Comparison of ENCODE assay signal across 7 mouse cellular contexts in genomic region chr2:6463772-6464661, GRCm38 (mm10).
DNase-seq lines count a peak whose midpoint lies in the region; ATAC-seq and TF ChIP-seq lines count a peak whose summit lies in the region.

No protein-coding gene starts in this region.

- WGBS in forebrain, embryonic 13.5 days = 14% methylated on average over 10 of the region's 10 CpGs
- 20% methylated on average over 10 of the region's 10 CpGs for WGBS in hindbrain, postnatal 0 days

- peak; percentile 92 for ATAC-seq in forebrain, embryonic 13.5 days
- peak; percentile 89 for ATAC-seq in hindbrain, postnatal 0 days

- peaks cover 9% of the 10 kb centered on the region; the same call in 1 of the 2 replicates for H3K9me3 ChIP-seq in forebrain, embryonic 13.5 days (replicated peaks)
- H3K9me3 ChIP-seq in hindbrain, postnatal 0 days (ENCODE audit: low read length) = no peaks in the 10 kb centered on the region

- TF ChIP-seq CTCF in hindbrain, postnatal 0 days (IDR thresholded peaks at IDR 0.05; ENCODE audit: low read depth) = no peak

- H3K4me1 ChIP-seq in forebrain, embryonic 13.5 days = peaks cover 16% of the 10 kb centered on the region
- no peaks in the 10 kb centered on the region for H3K4me1 ChIP-seq in hindbrain, postnatal 0 days (ENCODE audit: insufficient read depth, low read length)

- H3K9ac ChIP-seq in forebrain, embryonic 13.5 days = no peak overlapping the region
- no peak overlapping the region for H3K9ac ChIP-seq in hindbrain, postnatal 0 days (replicated peaks; ENCODE audit: low read length)

- H3K27ac ChIP-seq in forebrain, embryonic 13.5 days = peak overlapping the region; percentile 75
- peak overlapping the region; percentile 74 for H3K27ac ChIP-seq in hindbrain, postnatal 0 days

- H3K4me2 ChIP-seq in forebrain, embryonic 13.5 days = no peak overlapping the region
- no peak overlapping the region for H3K4me2 ChIP-seq in hindbrain, postnatal 0 days (ENCODE audit: low read depth, low read length)

- H3K27me3 ChIP-seq in forebrain, embryonic 13.5 days = no peaks in the 10 kb centered on the region
- no peaks in the 10 kb centered on the region for H3K27me3 ChIP-seq in hindbrain, postnatal 0 days (ENCODE audit: insufficient read depth, low read length)

- H3K4me3 ChIP-seq in forebrain, embryonic 13.5 days = no peak overlapping the region
- H3K4me3 ChIP-seq in hindbrain, postnatal 0 days (ENCODE audit: low read length) = no peak overlapping the region

- peak; percentile 62 for DNase-seq in adipocyte (ENCODE audit: low spot score)
- DNase-seq in hindbrain, postnatal 0 days (ENCODE audit: low spot score) = peak; percentile 67
- DNase-seq in lung, postnatal 14 days = peak; percentile 68
- no peak for DNase-seq in c-Kit-positive CD71-positive TER-119-positive erythroid progenitor cells, embryonic 14.5 days (ENCODE audit: low spot score)
- DNase-seq in ovary, postnatal 10 days (ENCODE audit: low spot score) = no peak
- DNase-seq in gastrocnemius, postnatal 10 days = no peak

- H3K36me3 ChIP-seq in forebrain, embryonic 13.5 days (ENCODE audit: poor library complexity, severe bottlenecking) = no peaks in the 10 kb centered on the region
- no peaks in the 10 kb centered on the region for H3K36me3 ChIP-seq in hindbrain, postnatal 0 days (ENCODE audit: insufficient read depth, low read length)

Comparison
In these comparisons a context has a peak if more than half of its experiments do, and no peak if none do; other contexts are left out.
1. DNase-seq: peak in adipocyte (single experiment), hindbrain, postnatal 0 days (single experiment) and lung, postnatal 14 days (single experiment); none in c-Kit-positive CD71-positive TER-119-positive erythroid progenitor cells, embryonic 14.5 days (single experiment), ovary, postnatal 10 days (single experiment) and gastrocnemius, postnatal 10 days (single experiment).